Mouse (Mus musculus): ENCODE data around the gene Myf6. TPM values are rescaled to one million over a fixed set of nuclear protein-coding genes. Genes with fewer than 3 reads are reported as not detected.

Gene Myf6
- total and polyA plus RNA-seq, 2 experiments from 2014 or later, result not detected

DNA sequence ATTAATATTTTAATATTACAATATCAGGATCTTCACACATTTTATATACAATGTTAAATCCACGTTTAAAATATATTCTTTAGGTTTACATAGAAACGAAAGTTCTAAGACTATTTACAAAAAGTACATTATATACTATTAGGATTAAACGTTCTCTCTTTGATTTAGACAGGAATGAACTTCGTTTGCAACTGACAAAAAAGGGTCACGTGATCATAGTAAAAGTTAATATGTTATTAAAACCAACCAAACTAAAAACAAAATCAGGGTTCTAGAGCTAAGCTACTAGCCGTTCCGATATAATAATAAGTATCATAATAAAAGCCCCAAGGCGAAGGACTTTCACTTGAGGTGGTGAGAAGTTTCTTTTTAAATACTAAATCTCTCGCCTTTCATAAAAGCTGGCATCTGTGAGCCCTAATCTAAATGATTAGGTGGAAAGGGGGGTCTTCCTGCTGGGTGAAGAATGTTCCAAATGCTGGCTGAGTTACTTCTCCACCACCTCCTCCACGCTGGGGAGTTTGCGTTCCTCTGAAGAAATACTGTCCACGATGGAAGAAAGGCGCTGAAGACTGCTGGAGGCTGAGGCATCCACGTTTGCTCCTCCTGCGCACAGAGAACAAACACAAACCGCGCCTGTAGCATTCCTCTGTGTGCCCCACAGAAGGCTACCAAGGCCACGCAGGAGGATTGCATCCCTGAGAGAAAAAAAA lies 1.5 kb downstream of the Myf6 start:
- no peaks in the 10 kb centered on the region for H3K36me3 ChIP-seq (ENCODE audit: insufficient read depth, low read length)
- H3K27me3 ChIP-seq (ENCODE audit: insufficient read depth, low read length), result no peaks in the 10 kb centered on the region
- H3K27ac ChIP-seq (ENCODE audit: low read depth, low read length), result no peak overlapping the region
- 41% methylated on average over 18 of the region's 18 CpGs for WGBS
- H3K9ac ChIP-seq (replicated peaks; ENCODE audit: low read length, poor library complexity, severe bottlenecking), result no peak overlapping the region
- DNase-seq (ENCODE audit: low spot score), result no peak
- H3K9me3 ChIP-seq (ENCODE audit: low read length), result no peaks in the 10 kb centered on the region
- ATAC-seq (ENCODE audit: low FRiP score), result no peak
- H3K4me3 ChIP-seq (ENCODE audit: low read depth, low read length), result peak overlapping the region; percentile 23; the same call in 1 of the 2 replicates
- peak overlapping the region; percentile 35 for H3K4me2 ChIP-seq (ENCODE audit: low read depth, low read length, poor library complexity, severe bottlenecking)
- TF ChIP-seq CTCF (IDR thresholded peaks at IDR 0.05), result no peak
- H3K4me1 ChIP-seq (ENCODE audit: insufficient read depth, low read length), result no peaks in the 10 kb centered on the region

DNA sequence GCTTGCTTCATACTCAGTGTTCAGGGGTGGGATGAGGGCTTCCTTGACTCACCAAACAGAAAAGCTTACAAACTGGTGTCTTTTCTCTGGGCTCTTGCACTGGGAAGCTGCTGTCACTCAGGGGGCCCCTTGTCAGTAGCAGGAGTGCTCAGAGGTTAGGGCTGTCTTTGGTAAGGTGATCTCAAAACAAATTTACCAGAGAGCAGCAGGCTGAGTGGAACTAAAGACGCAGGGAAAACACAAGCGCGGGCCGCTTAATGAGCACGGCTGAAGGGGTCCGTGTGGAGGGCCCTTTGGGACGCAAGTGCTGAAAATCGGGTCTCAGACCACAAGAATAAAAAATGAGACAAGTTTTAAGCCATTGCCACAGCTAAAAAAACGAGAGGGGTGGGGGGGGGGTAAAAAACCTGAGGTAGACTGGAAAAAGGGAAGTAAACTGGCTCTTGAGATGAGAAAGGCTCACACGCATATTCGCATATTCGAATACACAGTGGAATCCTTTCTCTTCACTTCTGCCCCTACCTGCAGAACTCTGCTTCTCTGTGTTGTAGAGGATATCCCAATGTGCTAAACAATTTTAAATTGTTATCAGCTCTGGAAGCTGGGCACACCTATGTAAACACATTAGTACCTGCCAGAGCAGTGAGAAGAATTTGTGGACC lies 5.8 kb downstream of the Myf6 start:
- Histone ChIP-seq H3K9ac (replicated peaks; ENCODE audit: low read length, poor library complexity, severe bottlenecking) (no peak overlapping the region), H3K27ac (ENCODE audit: low read depth, low read length) (no peak overlapping the region), H3K4me2 (ENCODE audit: low read depth, low read length, poor library complexity, severe bottlenecking) (no peak overlapping the region), H3K9me3 (ENCODE audit: low read length) (no peaks in the 10 kb centered on the region), H3K36me3 (ENCODE audit: insufficient read depth, low read length) (no peaks in the 10 kb centered on the region), H3K4me3 (ENCODE audit: low read depth, low read length) (no peak overlapping the region), H3K27me3 (ENCODE audit: insufficient read depth, low read length) (no peaks in the 10 kb centered on the region), H3K4me1 (ENCODE audit: insufficient read depth, low read length) (no peaks in the 10 kb centered on the region)
- WGBS, result 38% methylated on average over 12 of the region's 12 CpGs
- DNase-seq (ENCODE audit: low spot score) (no peak), ATAC-seq (ENCODE audit: low FRiP score) (no peak)
- TF ChIP-seq CTCF (IDR thresholded peaks at IDR 0.05), result no peak

- no peak for TF ChIP-seq CTCF (IDR thresholded peaks at IDR 0.05)
- no peak overlapping the region for H3K4me2 ChIP-seq (ENCODE audit: low read depth, low read length, poor library complexity, severe bottlenecking)
- DNase-seq (ENCODE audit: low spot score), result no peak
- no peak overlapping the region for H3K9ac ChIP-seq (replicated peaks; ENCODE audit: low read length, poor library complexity, severe bottlenecking)
- 68% methylated on average over 12 of the region's 12 CpGs for WGBS
- no peak for ATAC-seq (ENCODE audit: low FRiP score)
- H3K9me3 ChIP-seq (ENCODE audit: low read length), result no peaks in the 10 kb centered on the region
- no peaks in the 10 kb centered on the region for H3K36me3 ChIP-seq (ENCODE audit: insufficient read depth, low read length)
- no peak overlapping the region for H3K4me3 ChIP-seq (ENCODE audit: low read depth, low read length)
- H3K4me1 ChIP-seq (ENCODE audit: insufficient read depth, low read length), result no peaks in the 10 kb centered on the region
- no peak overlapping the region for H3K27ac ChIP-seq (ENCODE audit: low read depth, low read length)
- no peaks in the 10 kb centered on the region for H3K27me3 ChIP-seq (ENCODE audit: insufficient read depth, low read length)
These were observed 7.8 kb downstream of the Myf6 start for GRCm38 (mm10) chr10:107486770-107487169.

- Histone ChIP-seq H3K27me3 (ENCODE audit: insufficient read depth, low read length) (no peaks in the 10 kb centered on the region), H3K27ac (ENCODE audit: low read depth, low read length) (no peak within 1 kb of the TSS), H3K36me3 (ENCODE audit: insufficient read depth, low read length) (no peaks in the 10 kb centered on the region), H3K4me1 (ENCODE audit: insufficient read depth, low read length) (no peaks in the 10 kb centered on the region), H3K4me3 (ENCODE audit: low read depth, low read length) (no peak within 1 kb of the TSS), H3K9me3 (ENCODE audit: low read length) (no peaks in the 10 kb centered on the region), H3K9ac (replicated peaks; ENCODE audit: low read length, poor library complexity, severe bottlenecking) (no peak within 1 kb of the TSS), H3K4me2 (ENCODE audit: low read depth, low read length, poor library complexity, severe bottlenecking) (no peak within 1 kb of the TSS)
- DNase-seq (ENCODE audit: low spot score) (no peak), ATAC-seq (ENCODE audit: low FRiP score) (no peak)
- WGBS, result 80% methylated on average over 8 of the region's 8 CpGs
- no peak for TF ChIP-seq CTCF (IDR thresholded peaks at IDR 0.05)
These were observed 8.7 kb downstream of the Myf6 start, which contains the start of gene Myf5 for GRCm38 (mm10) chr10:107485870-107486269. Gene Myf5, minus strand, starts transcription at chr10:107486134.

DNA sequence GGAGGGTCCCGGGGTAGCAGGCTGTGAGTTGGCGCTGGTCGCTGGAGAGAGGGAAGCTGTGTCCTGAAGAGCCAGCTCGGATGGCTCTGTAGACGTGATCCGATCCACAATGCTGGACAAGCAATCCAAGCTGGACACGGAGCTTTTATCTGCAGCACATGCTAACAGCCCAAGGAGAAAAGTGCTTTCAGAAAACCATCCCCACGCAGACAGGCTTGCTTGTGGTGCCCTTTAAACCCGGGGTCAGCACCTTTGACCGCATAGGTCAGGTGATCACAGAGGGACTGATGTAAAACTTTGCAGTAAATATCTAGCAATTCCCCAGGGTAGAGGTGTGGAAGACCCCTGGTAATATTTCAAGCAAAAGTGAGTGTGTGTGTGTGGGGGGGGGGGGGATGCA lies 10.5 kb downstream of the Myf6 start:
- H3K9ac ChIP-seq (replicated peaks; ENCODE audit: low read length, poor library complexity, severe bottlenecking), result no peak overlapping the region
- no peak overlapping the region for H3K4me2 ChIP-seq (ENCODE audit: low read depth, low read length, poor library complexity, severe bottlenecking)
- 67% methylated on average over 10 of the region's 10 CpGs for WGBS
- no peak for TF ChIP-seq CTCF (IDR thresholded peaks at IDR 0.05)
- ATAC-seq (ENCODE audit: low FRiP score), result no peak
- H3K27me3 ChIP-seq (ENCODE audit: insufficient read depth, low read length), result no peaks in the 10 kb centered on the region
- no peaks in the 10 kb centered on the region for H3K4me1 ChIP-seq (ENCODE audit: insufficient read depth, low read length)
- no peak overlapping the region for H3K4me3 ChIP-seq (ENCODE audit: low read depth, low read length)
- H3K27ac ChIP-seq (ENCODE audit: low read depth, low read length), result no peak overlapping the region
- DNase-seq (ENCODE audit: low spot score), result no peak
- no peaks in the 10 kb centered on the region for H3K36me3 ChIP-seq (ENCODE audit: insufficient read depth, low read length)
- H3K9me3 ChIP-seq (ENCODE audit: low read length), result no peaks in the 10 kb centered on the region

- DNase-seq (ENCODE audit: low spot score) (no peak), ATAC-seq (ENCODE audit: low FRiP score) (no peak)
- no peak overlapping the region for H3K27ac ChIP-seq (ENCODE audit: low read depth, low read length)
- no peaks in the 10 kb centered on the region; the same call in 1 of the 2 replicates for H3K4me1 ChIP-seq (ENCODE audit: insufficient read depth, low read length)
- H3K27me3 ChIP-seq (ENCODE audit: insufficient read depth, low read length), result no peaks in the 10 kb centered on the region
- H3K4me3 ChIP-seq (ENCODE audit: low read depth, low read length), result no peak overlapping the region
- no peaks in the 10 kb centered on the region for H3K36me3 ChIP-seq (ENCODE audit: insufficient read depth, low read length)
- no peak overlapping the region for H3K9ac ChIP-seq (replicated peaks; ENCODE audit: low read length, poor library complexity, severe bottlenecking)
- no peaks in the 10 kb centered on the region for H3K9me3 ChIP-seq (ENCODE audit: low read length)
- TF ChIP-seq CTCF (IDR thresholded peaks at IDR 0.05), result peak; percentile 39
- H3K4me2 ChIP-seq (ENCODE audit: low read depth, low read length, poor library complexity, severe bottlenecking), result no peak overlapping the region
- WGBS, result 56% methylated on average over 2 of the region's 2 CpGs
These were observed 21.0 kb downstream of the Myf6 start for GRCm38 (mm10) chr10:107473497-107473896.

Data from midbrain, postnatal 0 days (tissue).